Mouse (Mus musculus) kidney, postnatal 0 days (tissue): ENCODE measurements at regions not wholly inside any gene's neighbourhood (a gene's known extent, or its start where the extent isn't known, plus 50 kb on each side); places are given as distances from the start of the nearest gene placed in this dataset.

Source experiments
- ATAC-seq: fragments of 200-750 bp; cut with Nextera tagmentation; replicated peaks from 2 replicates; pipeline ENCODE4 v1.8.0; 2017; ENCODE audit warnings: low read depth, moderate number of reproducible peaks, moderate TSS enrichment, moderate library complexity; ENCODE audit not compliant: low FRiP score
- DNase-seq: peaks from one replicate; pipeline ENCODE4 v3.0.0-alpha.2; 2016; ENCODE audit warnings: low spot score
- H3K27ac ChIP-seq: fragments of 300-500 bp; sonication (generic); 2 replicates; pipeline ENCODE4 v1.5.1; 2014; ENCODE audit warnings: mild to moderate bottlenecking
- H3K27me3 ChIP-seq: fragments of 300-500 bp; sonication (generic); 2 replicates; pipeline ENCODE4 v1.6.1; 2014; ENCODE audit warnings: low read length, mixed read lengths; ENCODE audit not compliant: insufficient read depth
- H3K36me3 ChIP-seq: fragments of 300-500 bp; sonication (generic); 2 replicates; pipeline ENCODE4 v1.6.1; 2014; ENCODE audit warnings: low read length, mixed read lengths; ENCODE audit not compliant: insufficient read depth
- H3K4me1 ChIP-seq: fragments of 300-500 bp; sonication (generic); replicated peaks from 2 replicates; pipeline ENCODE4 v1.6.1; 2014; ENCODE audit warnings: antibody characterized with exemption, low read length, mixed read lengths; ENCODE audit not compliant: insufficient read depth
- H3K4me2 ChIP-seq: fragments of 300-500 bp; sonication (generic); 2 replicates; pipeline ENCODE4 v1.6.1; 2014; ENCODE audit warnings: mild to moderate bottlenecking, low read length, moderate library complexity, mixed read lengths
- H3K4me3 ChIP-seq: fragments of 300-500 bp; sonication (generic); replicated peaks from 2 replicates; pipeline ENCODE4 v1.5.1; 2014; ENCODE audit warnings: low read depth, low read length
- H3K9ac ChIP-seq: fragments of 300-500 bp; sonication (generic); 2 replicates; pipeline ENCODE4 v1.6.1; 2014; ENCODE audit warnings: low read depth, low read length
- H3K9me3 ChIP-seq: fragments of 300-500 bp; sonication (generic); replicated peaks from 2 replicates; pipeline ENCODE4 v1.6.1; 2016; ENCODE audit warnings: low read length, inconsistent platforms, mixed read lengths
- CTCF ChIP-seq: IDR thresholded peaks from 2 replicates; pipeline ENCODE4 v1.5.1; 2016; ENCODE audit warnings: antibody characterized with exemption, low read depth, mild to moderate bottlenecking, moderate library complexity
- WGBS: fragments of 180-500 bp; shearing (Covaris S2); extraction: QIAGEN DNeasy Blood & Tissue Kit; methylation state at CpG from one replicate; pipeline ENCODE4 v1.1.7; 2014; 5-methylcytosine and 5-hydroxymethylcytosine counted together

DNA sequence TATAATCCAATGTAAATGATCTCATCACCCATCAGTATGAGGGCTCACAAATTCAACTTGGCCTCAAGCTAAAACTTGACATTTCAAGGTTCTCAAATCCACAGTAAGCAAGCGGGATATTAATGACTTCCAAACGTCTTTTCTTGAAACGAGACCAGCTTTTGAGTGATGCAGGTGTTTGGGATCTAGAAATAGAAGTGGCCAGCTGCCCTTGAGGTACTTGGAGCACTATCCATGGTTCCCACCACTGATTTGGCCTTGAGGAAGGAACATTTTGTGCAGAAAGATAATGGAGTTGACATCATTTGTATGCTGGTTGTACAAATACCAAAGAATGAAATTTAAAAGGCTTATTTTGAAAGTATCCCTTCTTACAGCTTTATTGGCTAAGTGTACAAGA is 378.4 kb upstream of the Tusc1 start:
- no peak for DNase-seq
- Histone ChIP-seq H3K9me3 (no peaks in the 10 kb centered on the region), H3K27me3 (no peaks in the 10 kb centered on the region), H3K9ac (no peak overlapping the region), H3K4me2 (no peak overlapping the region), H3K4me1 (no peaks in the 10 kb centered on the region), H3K27ac (no peak overlapping the region), H3K4me3 (no peak overlapping the region), H3K36me3 (no peaks in the 10 kb centered on the region)
- no peak for ATAC-seq
- no peak for TF ChIP-seq CTCF
- WGBS: 58% methylated on average over 3 of the region's 3 CpGs

DNA sequence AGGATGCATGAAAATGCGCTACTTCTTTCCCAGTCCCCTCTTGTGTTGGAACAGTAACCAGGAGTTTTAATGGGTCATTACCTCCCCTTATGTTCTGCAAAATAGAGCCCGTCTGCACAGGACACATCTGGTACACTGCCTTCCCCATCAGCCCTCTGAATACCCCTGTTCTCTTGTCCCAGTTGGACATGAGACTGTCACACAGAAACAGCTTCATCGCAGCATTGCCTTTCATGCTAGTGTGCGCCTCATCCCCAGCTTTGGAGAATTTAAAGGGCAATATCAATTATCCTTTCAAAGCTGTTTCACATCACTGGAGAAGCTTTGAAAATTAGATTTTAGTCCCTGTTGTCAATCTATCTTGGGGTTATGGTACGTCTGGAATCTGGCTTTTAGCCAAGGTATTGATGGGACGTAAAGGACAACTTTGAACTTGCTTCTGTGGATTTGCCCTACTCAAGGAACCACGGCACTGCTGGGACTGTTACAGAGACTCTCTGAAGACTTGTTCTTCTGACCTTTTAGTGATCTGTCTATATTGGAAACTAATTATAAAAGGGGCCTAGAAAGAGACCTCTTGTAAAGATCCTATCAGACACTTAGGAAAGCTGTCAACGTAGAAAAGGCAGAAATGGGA is 341.2 kb upstream of the Tusc1 start:
- no peak for ATAC-seq
- no peaks in the 10 kb centered on the region for H3K36me3 ChIP-seq
- H3K9me3 ChIP-seq: no peaks in the 10 kb centered on the region

DNA sequence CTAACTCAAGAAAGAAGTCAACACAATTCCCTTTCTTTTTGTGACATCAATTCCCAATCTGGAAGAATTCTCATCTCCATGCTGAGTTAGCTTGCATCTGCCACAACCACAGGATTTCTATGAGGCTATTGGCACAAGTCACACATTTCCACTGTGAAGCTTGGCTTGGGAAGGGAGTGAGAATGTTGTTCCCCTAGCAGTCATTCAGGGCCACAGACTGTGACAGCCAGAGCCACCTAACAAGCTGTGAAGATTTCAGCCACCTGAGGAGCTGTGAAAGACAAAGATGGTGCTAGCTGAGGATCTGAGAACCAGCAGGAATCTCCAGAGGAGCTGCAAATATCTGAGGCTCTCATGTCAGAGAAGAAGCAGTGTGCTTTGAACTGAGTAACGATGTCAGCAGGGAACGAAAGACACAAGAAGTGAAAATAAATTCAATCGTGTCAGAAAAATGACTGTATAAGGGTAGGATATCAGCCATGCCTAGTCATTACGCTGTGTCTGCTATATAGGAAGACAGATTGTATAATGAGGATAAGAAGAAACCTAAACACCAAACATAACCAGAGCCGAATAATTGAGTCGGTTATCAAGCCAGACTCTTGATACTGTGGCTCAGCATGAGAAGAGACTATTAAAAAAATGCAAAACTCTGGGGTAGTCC is 340.6 kb upstream of the Tusc1 start:
- Histone ChIP-seq H3K27ac (no peak overlapping the region), H3K9ac (no peak overlapping the region), H3K27me3 (no peaks in the 10 kb centered on the region), H3K4me1 (no peaks in the 10 kb centered on the region), H3K4me2 (no peak overlapping the region), H3K4me3 (no peak overlapping the region), H3K36me3 (no peaks in the 10 kb centered on the region), H3K9me3 (no peaks in the 10 kb centered on the region)
- no peak for DNase-seq
- 81% methylated on average over 6 of the region's 6 CpGs for WGBS
- no peak for TF ChIP-seq CTCF
- ATAC-seq: no peak

More for the DNA sequence above, 341.2 kb upstream of the Tusc1 start:
- no peaks in the 10 kb centered on the region for H3K4me1 ChIP-seq
- WGBS: 68% methylated on average over 8 of the region's 8 CpGs
- no peak for DNase-seq
- H3K27ac ChIP-seq: no peak overlapping the region
- no peak overlapping the region for H3K9ac ChIP-seq
- no peaks in the 10 kb centered on the region for H3K27me3 ChIP-seq
- no peak overlapping the region for H3K4me3 ChIP-seq
- TF ChIP-seq CTCF: no peak
- H3K4me2 ChIP-seq: no peak overlapping the region

DNA sequence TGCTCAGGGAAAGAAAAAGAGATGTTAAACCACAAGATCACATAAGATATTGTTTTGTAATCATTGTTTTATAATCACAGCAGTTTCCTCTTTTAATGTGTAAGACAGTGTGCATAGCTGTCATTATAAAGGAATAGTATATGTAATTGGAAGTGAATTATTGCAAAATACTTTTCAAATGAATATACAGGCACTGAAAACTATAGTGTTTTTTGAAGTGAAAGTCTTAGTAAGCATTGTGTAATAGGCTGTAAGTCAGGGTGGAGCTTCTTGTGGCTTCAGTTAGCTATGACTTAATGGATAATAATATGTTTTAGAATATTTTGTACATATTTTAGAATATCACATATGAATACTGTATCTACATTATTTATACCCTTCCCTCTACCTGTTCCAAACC is 333.7 kb upstream of the Tusc1 start:
- H3K4me3 ChIP-seq: no peak overlapping the region
- no peak overlapping the region for H3K4me2 ChIP-seq
- H3K27me3 ChIP-seq: no peaks in the 10 kb centered on the region
- no peak for ATAC-seq
- no peaks in the 10 kb centered on the region for H3K4me1 ChIP-seq
- TF ChIP-seq CTCF: no peak
- H3K36me3 ChIP-seq: no peaks in the 10 kb centered on the region
- no peak overlapping the region for H3K9ac ChIP-seq
- DNase-seq: no peak
- no peaks in the 10 kb centered on the region for H3K9me3 ChIP-seq
- no peak overlapping the region for H3K27ac ChIP-seq

DNA sequence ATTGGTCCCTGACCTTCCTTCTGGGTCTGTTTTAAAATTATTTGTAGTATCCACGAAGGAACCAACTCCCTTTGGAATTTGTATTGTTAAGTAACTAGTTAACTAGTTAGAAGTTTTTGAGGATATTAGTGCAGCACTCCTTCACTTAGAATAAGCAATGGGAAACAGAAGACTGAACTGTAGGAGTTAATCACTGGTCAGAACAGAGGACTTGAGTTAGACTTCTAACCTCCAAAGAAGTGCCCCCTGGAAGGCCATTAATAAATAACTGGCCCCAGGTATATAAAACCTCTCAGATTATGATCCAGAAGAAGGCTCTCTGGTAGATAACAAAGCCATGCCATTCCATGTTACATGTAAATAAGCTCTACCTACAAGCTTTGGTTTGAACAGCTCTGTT is 329.0 kb upstream of the Tusc1 start:
- no peak for DNase-seq
- H3K4me1 ChIP-seq: no peaks in the 10 kb centered on the region
- 57% methylated on average over 1 of the region's 1 CpGs for WGBS

DNA sequence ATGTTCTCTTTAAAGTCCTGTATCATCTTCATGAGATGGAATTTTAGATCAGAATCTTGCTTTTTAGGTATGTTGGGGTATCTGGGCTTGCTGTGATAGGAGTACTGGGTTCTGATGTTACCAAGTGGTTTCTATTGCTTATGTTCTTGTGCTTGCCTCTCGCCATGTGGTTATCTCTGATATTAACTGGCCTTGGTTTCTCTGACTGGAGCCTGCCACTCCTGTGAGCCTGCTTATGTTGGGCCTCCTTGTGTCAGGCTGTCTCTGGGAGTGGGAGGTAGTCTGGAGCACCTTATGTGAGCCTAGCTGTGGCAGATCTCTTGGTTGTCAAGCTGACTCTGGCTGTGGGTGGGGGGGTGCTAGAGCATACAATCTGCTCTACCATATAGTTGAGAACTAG is 302.9 kb upstream of the Tusc1 start:
- H3K36me3 ChIP-seq: no peaks in the 10 kb centered on the region
- H3K9me3 ChIP-seq: no peaks in the 10 kb centered on the region
- no peak overlapping the region for H3K27ac ChIP-seq
- no peaks in the 10 kb centered on the region for H3K4me1 ChIP-seq
- no peak for TF ChIP-seq CTCF
- ATAC-seq (no peak), DNase-seq (no peak)
- no peak overlapping the region for H3K4me3 ChIP-seq
- no peak overlapping the region for H3K9ac ChIP-seq
- no peaks in the 10 kb centered on the region for H3K27me3 ChIP-seq
- 84% methylated on average over 1 of the region's 1 CpGs for WGBS
- no peak overlapping the region for H3K4me2 ChIP-seq

More for the DNA sequence above, 329.0 kb upstream of the Tusc1 start:
- Histone ChIP-seq H3K9ac (no peak overlapping the region), H3K36me3 (no peaks in the 10 kb centered on the region), H3K4me3 (no peak overlapping the region), H3K27me3 (no peaks in the 10 kb centered on the region), H3K27ac (no peak overlapping the region), H3K4me2 (no peak overlapping the region), H3K9me3 (no peaks in the 10 kb centered on the region)
- 0 out of 2 replicates have a peak, but pooled peaks have one; percentile 46 for ATAC-seq
- no peak for TF ChIP-seq CTCF
